Mouse (Mus musculus): ENCODE results near the gene Btbd35f22.
"Not testable (repeated sequence)": the region's sequence is repeated elsewhere in the genome, so short reads cannot be mapped to it uniquely, and the experiment has no call there.

Gene Btbd35f22

GRCm38 (mm10) chrX:32047529-32047928 is at the start of gene Btbd35f22:
Gene Btbd35f22, plus strand, starts transcription at chrX:32047829.
- not testable (repeated sequence) for DNase-seq (ENCODE audit: low spot score)
